Mouse (Mus musculus) kidney, embryonic 15.5 days (tissue): ENCODE measurements around the gene Slc25a26. TPM values are rescaled to one million over a fixed set of nuclear protein-coding genes. Genes with fewer than 3 reads are reported as not detected.
"Not testable (repeated sequence)": the region's sequence is repeated elsewhere in the genome, so short reads cannot be mapped to it uniquely, and the experiment has no call there.

Experiments used
- ATAC-seq: fragments of 200-750 bp; cut with Nextera tagmentation; replicated peaks from 2 replicates; pipeline ENCODE4 v1.8.0; 2017; ENCODE audit warnings: moderate TSS enrichment; ENCODE audit not compliant: low FRiP score
- H3K27ac ChIP-seq: fragments of 300-500 bp; sonication (generic); 2 replicates; pipeline ENCODE4 v1.5.1; 2015; ENCODE audit warnings: mild to moderate bottlenecking, inconsistent platforms
- H3K27me3 ChIP-seq: fragments of 300-500 bp; sonication (generic); 2 replicates; pipeline ENCODE4 v1.6.1; 2015; ENCODE audit warnings: inconsistent platforms
- H3K36me3 ChIP-seq: fragments of 300-500 bp; sonication (generic); 2 replicates; pipeline ENCODE4 v1.6.1; 2015; ENCODE audit warnings: inconsistent platforms
- H3K4me1 ChIP-seq: fragments of 300-500 bp; sonication (generic); 2 replicates; pipeline ENCODE4 v1.6.1; 2015; ENCODE audit warnings: inconsistent platforms
- H3K4me2 ChIP-seq: fragments of 300-500 bp; sonication (generic); 2 replicates; pipeline ENCODE4 v1.6.1; 2015; ENCODE audit warnings: moderate library complexity, mild to moderate bottlenecking, inconsistent platforms
- H3K4me3 ChIP-seq: fragments of 300-500 bp; sonication (generic); replicated peaks from 2 replicates; pipeline ENCODE4 v1.5.1; 2015; ENCODE audit warnings: mild to moderate bottlenecking, inconsistent platforms
- H3K9ac ChIP-seq: fragments of 300-500 bp; sonication (generic); 2 replicates; pipeline ENCODE4 v1.6.1; 2015; ENCODE audit warnings: mild to moderate bottlenecking, inconsistent platforms
- H3K9me3 ChIP-seq: fragments of 300-500 bp; sonication (generic); replicated peaks from 2 replicates; pipeline ENCODE4 v1.6.1; 2016; ENCODE audit warnings: inconsistent platforms
- WGBS: fragments of 180-500 bp; shearing (Covaris S2); methylation state at CpG from one replicate; pipeline ENCODE4 v1.1.7; 2015; ENCODE audit warnings: mixed read lengths; 5-methylcytosine and 5-hydroxymethylcytosine counted together
- polyA plus RNA-seq: library from polyadenylated mRNA; unstranded; fragments of >200 nt; fragmentation: Nextera tagmentation; extraction: Ambion mirVana; gene quantifications from 2 replicates; pipeline ENCODE4 v1.2.1, GENCODE M21; 2015

The Slc25a26 gene
- polyA plus RNA-seq, 1 experiment from 2014 or later = 11.4 TPM

DNA sequence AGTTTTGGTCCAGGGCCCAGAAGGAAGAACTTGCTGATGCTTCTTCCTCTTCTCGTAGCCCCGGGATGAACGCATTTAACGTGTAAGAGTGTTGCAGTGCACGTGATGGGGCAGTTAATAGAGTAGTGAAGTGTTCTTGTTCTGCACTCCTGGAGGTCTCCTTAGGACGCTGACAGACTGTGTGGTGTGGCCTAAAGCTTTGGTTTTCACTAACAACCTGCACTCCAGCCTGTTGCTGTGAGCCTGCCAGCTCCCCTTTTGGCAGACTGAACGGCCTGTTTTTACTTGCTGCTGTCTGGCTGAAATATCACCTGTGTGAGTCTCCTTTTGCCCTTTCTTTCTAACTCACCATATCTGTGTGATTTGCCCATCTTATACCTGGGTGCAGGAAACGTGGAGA, 36.3 kb downstream of the Slc25a26 start:
- Histone ChIP-seq H3K27me3 (no peaks in the 10 kb centered on the region), H3K9ac (no peak overlapping the region), H3K4me2 (no peak overlapping the region), H3K4me1 (peaks cover 3% of the 10 kb centered on the region; the same call in 1 of the 2 replicates), H3K4me3 (no peak overlapping the region), H3K36me3 (peaks cover 5% of the 10 kb centered on the region; the same call in 1 of the 2 replicates), H3K27ac (no peak overlapping the region), H3K9me3 (no peaks in the 10 kb centered on the region)
- 65% methylated on average over 8 of the region's 8 CpGs for WGBS
- no peak for ATAC-seq

DNA sequence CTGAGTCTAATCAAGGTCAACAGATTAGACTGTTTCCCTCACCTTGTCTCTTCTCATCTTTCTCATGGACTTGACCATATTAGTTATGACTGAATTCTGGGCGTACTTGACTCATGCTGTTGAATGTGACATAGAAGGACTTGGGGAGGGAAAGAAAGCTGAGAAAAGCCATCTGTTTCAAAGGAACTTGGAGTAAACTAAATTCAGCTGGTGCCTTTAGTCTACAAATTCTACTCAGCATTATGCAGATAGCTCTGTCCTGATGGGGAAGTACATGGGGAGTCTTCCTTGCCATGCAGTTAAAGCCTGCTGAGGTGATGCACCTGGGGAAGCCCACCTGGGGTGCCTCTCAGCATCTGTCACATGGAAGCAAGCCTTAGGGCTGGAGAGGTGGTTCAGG, 37.5 kb downstream of the Slc25a26 start:
- no peak for ATAC-seq
- H3K36me3 ChIP-seq = peaks cover 5% of the 10 kb centered on the region; the same call in 1 of the 2 replicates
- WGBS = 80% methylated on average over 1 of the region's 1 CpGs

DNA sequence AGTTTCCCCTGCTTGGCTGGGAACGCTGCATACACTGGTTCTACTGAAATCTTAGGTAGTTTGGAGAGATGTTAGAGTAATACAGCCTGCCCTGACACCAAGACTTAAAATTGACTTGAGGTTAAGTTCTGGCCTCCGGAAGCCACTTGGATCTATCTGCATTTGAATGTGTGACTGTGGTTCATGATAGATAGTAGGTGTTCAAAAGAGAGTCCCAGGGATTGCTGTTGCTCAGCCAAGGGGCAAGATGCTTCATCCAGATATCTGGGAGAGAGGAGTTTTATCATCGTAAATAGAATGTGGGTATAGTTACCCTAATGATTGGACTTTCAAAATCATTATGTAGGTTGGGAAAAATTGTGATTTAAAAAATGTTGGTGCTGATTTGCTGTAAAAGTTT, 40.0 kb downstream of the Slc25a26 start:
- ATAC-seq = no peak
- Histone ChIP-seq H3K4me1 (peaks cover 6% of the 10 kb centered on the region; the same call in 1 of the 2 replicates), H3K36me3 (peaks cover 5% of the 10 kb centered on the region; the same call in 1 of the 2 replicates), H3K9ac (no peak overlapping the region), H3K4me3 (no peak overlapping the region), H3K27me3 (no peaks in the 10 kb centered on the region), H3K9me3 (no peaks in the 10 kb centered on the region), H3K27ac (no peak overlapping the region), H3K4me2 (no peak overlapping the region)
- 79% methylated on average over 3 of the region's 3 CpGs for WGBS

More for the DNA sequence above, 37.5 kb downstream of the Slc25a26 start:
- no peak overlapping the region for H3K4me3 ChIP-seq
- H3K4me1 ChIP-seq = peaks cover 6% of the 10 kb centered on the region; the same call in 1 of the 2 replicates
- H3K27me3 ChIP-seq = no peaks in the 10 kb centered on the region
- no peak overlapping the region for H3K4me2 ChIP-seq
- H3K9me3 ChIP-seq = no peaks in the 10 kb centered on the region
- H3K27ac ChIP-seq = no peak overlapping the region
- no peak overlapping the region for H3K9ac ChIP-seq

DNA sequence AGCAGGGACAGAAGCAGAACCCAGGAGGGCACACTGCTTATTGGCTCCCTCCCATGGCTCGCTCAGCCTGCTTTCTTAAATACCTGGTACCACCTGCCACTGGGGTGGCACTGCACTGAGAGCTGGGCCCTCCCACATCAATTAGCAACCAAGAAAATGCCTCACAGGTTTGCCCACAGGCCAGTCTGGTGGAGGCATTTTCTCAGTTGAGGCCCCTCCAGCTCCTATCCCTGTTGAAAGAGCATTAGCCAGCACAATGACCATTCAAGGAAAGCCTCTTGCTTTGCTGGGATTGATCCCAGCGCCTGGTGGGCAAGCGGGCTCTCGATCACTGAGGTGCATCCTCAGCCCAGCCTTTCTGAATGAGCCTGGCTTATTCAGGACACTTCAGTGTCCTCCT, 40.5 kb downstream of the Slc25a26 start:
- Histone ChIP-seq H3K36me3 (peaks cover 5% of the 10 kb centered on the region; the same call in 1 of the 2 replicates), H3K4me3 (no peak overlapping the region), H3K27ac (no peak overlapping the region), H3K27me3 (no peaks in the 10 kb centered on the region), H3K9ac (no peak overlapping the region), H3K4me1 (peaks cover 6% of the 10 kb centered on the region; the same call in 1 of the 2 replicates), H3K4me2 (no peak overlapping the region), H3K9me3 (no peaks in the 10 kb centered on the region)
- no peak for ATAC-seq
- 65% methylated on average over 4 of the region's 4 CpGs for WGBS

DNA sequence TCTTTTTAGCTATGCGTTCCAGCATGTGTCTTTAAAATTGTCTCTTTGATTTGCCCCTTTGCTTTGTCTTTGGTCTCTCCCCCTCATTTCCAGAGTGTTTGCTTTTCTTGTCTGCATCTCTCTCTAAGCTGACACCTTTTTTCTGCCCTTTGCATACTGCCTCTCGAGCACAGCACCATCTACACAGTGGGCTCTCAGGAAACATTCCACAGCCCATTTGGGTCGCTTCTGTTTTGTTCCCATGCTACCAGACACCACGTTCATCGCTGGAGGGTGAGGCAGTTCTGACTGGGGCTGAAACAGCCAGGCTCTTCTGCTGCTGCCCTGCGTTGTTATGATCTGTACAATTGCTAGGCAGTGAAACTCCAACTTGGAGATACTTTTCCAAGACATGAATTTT, 41.0 kb downstream of the Slc25a26 start:
- Histone ChIP-seq H3K4me2 (no peak overlapping the region), H3K36me3 (peaks cover 3% of the 10 kb centered on the region; the same call in 1 of the 2 replicates), H3K9me3 (no peaks in the 10 kb centered on the region), H3K27ac (no peak overlapping the region), H3K4me3 (no peak overlapping the region), H3K27me3 (no peaks in the 10 kb centered on the region), H3K9ac (no peak overlapping the region), H3K4me1 (peaks cover 6% of the 10 kb centered on the region; the same call in 1 of the 2 replicates)
- 33% methylated on average over 6 of the region's 6 CpGs for WGBS
- no peak for ATAC-seq

DNA sequence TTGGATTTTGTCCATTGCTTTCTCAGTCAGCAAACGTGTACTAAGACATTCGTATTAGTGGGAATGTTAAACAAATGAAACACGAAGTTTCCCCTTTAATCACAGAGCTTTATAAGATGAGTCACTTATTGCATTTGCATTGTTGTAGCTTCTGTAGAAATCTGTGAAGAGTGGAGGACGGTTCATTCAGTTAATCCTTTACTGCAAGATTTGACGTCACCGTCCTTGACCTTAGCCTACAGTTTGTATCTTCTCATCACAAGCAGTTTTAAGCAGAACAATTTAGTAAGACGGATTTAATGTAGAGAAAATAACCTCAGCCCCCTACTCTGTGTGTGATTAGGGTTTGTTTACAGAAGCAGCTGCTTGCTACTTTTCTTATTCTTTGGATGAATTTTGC, 41.7 kb downstream of the Slc25a26 start:
- no peak for ATAC-seq
- WGBS = 56% methylated on average over 7 of the region's 7 CpGs
- Histone ChIP-seq H3K4me2 (no peak overlapping the region), H3K27ac (no peak overlapping the region), H3K27me3 (no peaks in the 10 kb centered on the region), H3K36me3 (no peaks in the 10 kb centered on the region), H3K4me3 (no peak overlapping the region), H3K9ac (no peak overlapping the region), H3K9me3 (no peaks in the 10 kb centered on the region), H3K4me1 (peaks cover 6% of the 10 kb centered on the region; the same call in 1 of the 2 replicates)

DNA sequence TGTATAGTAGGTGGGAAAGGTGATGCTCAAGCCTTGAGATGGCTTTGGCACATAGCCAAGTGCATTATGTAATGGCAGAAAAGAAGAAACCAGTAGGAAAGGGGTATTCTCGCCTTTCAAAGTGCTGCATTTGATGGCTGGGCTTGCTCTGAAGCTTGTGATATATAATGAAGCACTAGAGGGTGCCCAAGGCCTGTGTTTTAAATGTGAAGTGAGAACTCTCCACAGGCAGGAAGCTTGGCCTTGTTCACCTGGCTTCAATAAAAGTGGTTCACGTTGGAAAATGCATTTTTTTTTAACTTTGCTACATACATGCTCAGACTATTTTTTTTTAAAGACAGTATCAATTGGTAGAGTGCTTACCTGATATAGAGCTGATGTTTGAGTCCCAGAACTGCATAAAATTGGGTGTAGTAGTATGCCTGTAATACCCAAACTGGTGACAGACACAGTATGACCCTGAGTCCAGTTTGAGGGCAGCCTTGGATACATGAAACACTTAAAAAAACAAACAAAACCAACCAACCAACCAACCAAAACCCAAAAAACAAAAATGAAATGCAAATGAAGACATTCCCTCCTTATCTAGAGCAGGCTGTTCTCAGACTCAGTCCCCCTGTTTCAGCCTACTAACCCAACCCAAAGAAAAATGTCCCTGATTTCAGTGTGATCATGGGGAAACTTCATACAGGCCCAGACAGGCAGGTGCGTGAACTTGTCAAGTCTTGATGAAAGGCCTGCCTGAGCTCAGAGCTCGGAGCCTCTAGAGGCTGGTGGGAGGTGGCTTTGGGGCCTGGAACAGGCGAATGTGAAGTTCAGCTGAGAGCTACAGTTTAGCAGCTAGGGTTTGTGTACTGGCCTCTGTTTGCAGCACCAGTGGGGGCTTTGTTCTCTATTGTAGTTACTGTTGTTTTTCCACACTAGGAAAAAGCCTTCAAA, 44.0 kb downstream of the Slc25a26 start:
- no peaks in the 10 kb centered on the region for H3K9me3 ChIP-seq
- peaks cover 8% of the 10 kb centered on the region for H3K4me1 ChIP-seq
- H3K9ac ChIP-seq = no peak overlapping the region
- no peak for ATAC-seq
- no peak overlapping the region for H3K4me2 ChIP-seq
- no peaks in the 10 kb centered on the region for H3K27me3 ChIP-seq
- H3K36me3 ChIP-seq = no peaks in the 10 kb centered on the region
- 32% methylated on average over 5 of the region's 5 CpGs for WGBS
- H3K27ac ChIP-seq = 0 out of 2 replicates have a peak overlapping the region, but pooled peaks have one; percentile 18
- H3K4me3 ChIP-seq = no peak overlapping the region

DNA sequence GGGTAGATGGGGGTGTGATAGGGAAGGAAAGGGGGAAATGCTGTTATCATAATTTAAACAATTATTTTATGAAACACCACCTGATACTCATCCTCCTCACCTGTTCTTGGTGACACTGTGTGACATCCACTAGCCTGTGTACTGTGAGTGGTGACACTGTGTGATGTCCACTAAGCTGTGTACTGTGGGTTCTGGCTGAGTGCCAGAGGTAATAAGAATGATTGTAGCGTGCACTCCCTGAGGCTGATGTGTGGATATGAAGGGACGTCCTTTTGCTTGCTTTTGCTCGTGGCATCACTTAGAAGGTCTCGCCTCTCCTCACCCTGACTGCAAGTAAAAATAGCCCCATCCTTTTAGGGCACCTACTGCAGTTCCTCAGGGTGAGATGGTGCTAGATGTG, 47.1 kb downstream of the Slc25a26 start:
- Histone ChIP-seq H3K27me3 (no peaks in the 10 kb centered on the region), H3K27ac (no peak overlapping the region), H3K36me3 (0 out of 2 replicates have a peak, but pooled peaks cover 4% of the 10 kb centered on the region), H3K4me2 (no peak overlapping the region), H3K9me3 (peaks cover 4% of the 10 kb centered on the region; the same call in 1 of the 2 replicates), H3K4me3 (no peak overlapping the region), H3K9ac (no peak overlapping the region), H3K4me1 (peaks cover 2% of the 10 kb centered on the region; the same call in 1 of the 2 replicates)
- no peak for ATAC-seq
- WGBS = 56% methylated on average over 4 of the region's 4 CpGs

DNA sequence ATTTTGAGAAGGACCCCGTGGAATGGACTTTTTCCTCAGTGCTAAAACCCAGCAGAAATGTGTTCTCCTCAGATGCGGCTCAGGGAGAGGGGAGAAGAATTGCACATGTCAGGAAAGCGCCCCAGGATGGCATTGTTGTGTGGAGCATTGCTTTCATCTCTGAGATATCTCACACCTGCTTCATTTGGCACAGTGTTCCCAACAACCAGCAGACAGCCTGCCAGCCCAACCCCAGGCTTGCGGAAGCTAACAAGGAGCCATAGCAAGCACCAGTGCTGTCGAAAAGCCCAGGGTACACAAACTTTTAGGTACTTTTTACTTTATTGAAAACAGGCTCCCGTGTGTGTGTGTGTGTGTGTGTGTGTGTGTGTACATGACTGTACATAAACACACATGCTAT, 50.2 kb downstream of the Slc25a26 start:
- no peak overlapping the region for H3K4me2 ChIP-seq
- WGBS = 77% methylated on average over 6 of the region's 6 CpGs
- H3K9ac ChIP-seq = no peak overlapping the region
- H3K4me1 ChIP-seq = peaks cover 5% of the 10 kb centered on the region; the same call in 1 of the 2 replicates
- H3K36me3 ChIP-seq = 0 out of 2 replicates have a peak, but pooled peaks cover 4% of the 10 kb centered on the region
- peaks cover 4% of the 10 kb centered on the region; the same call in 1 of the 2 replicates for H3K9me3 ChIP-seq
- no peaks in the 10 kb centered on the region for H3K27me3 ChIP-seq
- no peak overlapping the region for H3K4me3 ChIP-seq
- no peak overlapping the region for H3K27ac ChIP-seq
- no peak for ATAC-seq

DNA sequence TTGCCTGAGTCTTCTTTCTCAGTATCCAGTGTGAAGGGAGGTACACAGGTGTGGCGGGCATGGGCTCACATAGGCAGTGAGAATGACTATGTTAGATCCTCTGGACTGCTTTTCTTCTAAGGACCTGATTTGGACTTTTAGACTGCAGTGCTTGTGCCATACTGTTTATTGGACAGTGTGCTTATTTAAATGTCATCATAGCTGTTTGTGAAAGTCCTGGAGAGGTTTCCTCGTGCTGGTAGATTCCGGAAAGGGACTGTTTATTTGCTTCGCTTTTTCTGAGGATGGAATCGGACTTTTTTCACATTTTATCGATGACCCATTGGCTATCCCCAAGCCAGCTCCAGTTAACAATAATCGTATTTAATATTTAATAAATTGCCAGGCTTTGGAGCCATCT, 50.7 kb downstream of the Slc25a26 start:
- Histone ChIP-seq H3K9me3 (peaks cover 4% of the 10 kb centered on the region; the same call in 1 of the 2 replicates), H3K36me3 (0 out of 2 replicates have a peak, but pooled peaks cover 4% of the 10 kb centered on the region), H3K4me2 (no peak overlapping the region), H3K27me3 (no peaks in the 10 kb centered on the region), H3K4me3 (no peak overlapping the region), H3K9ac (no peak overlapping the region), H3K4me1 (peaks cover 5% of the 10 kb centered on the region; the same call in 1 of the 2 replicates), H3K27ac (no peak overlapping the region)
- 86% methylated on average over 7 of the region's 7 CpGs for WGBS
- ATAC-seq = no peak

DNA sequence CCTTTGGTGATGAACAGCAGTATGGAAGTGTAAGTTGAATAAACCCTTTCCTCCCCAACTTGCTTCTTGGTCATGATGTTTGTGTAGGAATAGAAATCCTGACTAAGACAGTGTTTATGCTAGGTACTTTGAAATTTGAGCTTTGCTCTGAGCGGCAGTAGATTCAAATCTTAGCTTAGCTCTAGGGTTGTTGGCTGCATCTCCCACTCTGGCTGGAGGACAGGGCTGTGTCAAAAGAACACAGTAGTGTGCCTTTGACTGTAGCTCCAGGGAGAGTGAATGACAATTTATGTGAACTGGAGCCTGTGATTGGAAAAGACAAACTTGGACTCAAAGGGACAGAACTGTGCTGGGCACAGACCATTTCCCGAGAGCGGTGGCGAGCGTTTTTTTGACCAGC, 53.0 kb downstream of the Slc25a26 start:
- no peak for ATAC-seq
- no peak overlapping the region for H3K27ac ChIP-seq
- no peak overlapping the region for H3K4me2 ChIP-seq
- H3K4me3 ChIP-seq = no peak overlapping the region
- peaks cover 5% of the 10 kb centered on the region; the same call in 1 of the 2 replicates for H3K4me1 ChIP-seq
- no peaks in the 10 kb centered on the region for H3K27me3 ChIP-seq
- WGBS = 85% methylated on average over 5 of the region's 5 CpGs
- 0 out of 2 replicates have a peak, but pooled peaks cover 4% of the 10 kb centered on the region for H3K36me3 ChIP-seq
- peaks cover 4% of the 10 kb centered on the region; the same call in 1 of the 2 replicates for H3K9me3 ChIP-seq
- no peak overlapping the region for H3K9ac ChIP-seq

DNA sequence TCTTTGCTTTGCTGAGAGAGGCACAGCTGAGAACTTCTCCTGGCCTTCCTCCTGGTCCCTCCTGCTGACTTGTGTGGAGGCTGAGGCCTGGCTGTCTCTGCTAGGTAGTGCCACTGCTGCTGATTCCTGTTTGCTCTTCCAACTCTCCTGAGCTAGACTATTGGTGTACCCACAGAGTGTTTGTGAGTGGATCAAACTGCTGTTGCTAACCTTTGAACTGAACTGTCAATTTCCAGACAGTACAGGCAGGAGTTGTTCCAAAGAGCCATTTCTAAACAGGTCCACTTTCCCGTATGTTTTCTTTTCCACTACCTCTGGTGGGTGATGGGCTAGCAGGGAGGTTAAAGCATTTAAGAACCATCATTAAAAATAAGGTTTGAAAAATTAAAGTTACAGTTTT, 58.5 kb downstream of the Slc25a26 start:
- WGBS = 63% methylated on average over 1 of the region's 1 CpGs
- not testable (repeated sequence) for H3K4me3 ChIP-seq, H3K36me3 ChIP-seq, H3K9me3 ChIP-seq, ATAC-seq, H3K27me3 ChIP-seq, H3K4me1 ChIP-seq, H3K27ac ChIP-seq, H3K9ac ChIP-seq, H3K4me2 ChIP-seq
